Mouse (Mus musculus): Measurements from ENCODE around the gene Gm8251.

GRCm38 (mm10) chr1:44032948-44033347, 28.8 kb downstream of the Gm8251 start:
- TF ChIP-seq HCFC1 (IDR thresholded peaks at IDR 0.05; ENCODE audit: borderline replicate concordance, insufficient read depth, low read length) = no peak
- TF ChIP-seq MAFK (IDR thresholded peaks at IDR 0.05; ENCODE audit: insufficient read depth, low read depth, low read length) = no peak
- no peak for TF ChIP-seq CHD2 (IDR thresholded peaks at IDR 0.05; ENCODE audit: low read depth, low read length)

Measured in ES-E14 (cell line).